Mouse (Mus musculus) embryo, embryonic 9.5 days (tissue): Measurements from ENCODE around the gene Sec24b.

Experiments used
- DNase-seq: peaks from one replicate; pipeline ENCODE4 v3.0.0-alpha.2; 2017; ENCODE audit errors: extremely low spot score

Gene Sec24b

DNA sequence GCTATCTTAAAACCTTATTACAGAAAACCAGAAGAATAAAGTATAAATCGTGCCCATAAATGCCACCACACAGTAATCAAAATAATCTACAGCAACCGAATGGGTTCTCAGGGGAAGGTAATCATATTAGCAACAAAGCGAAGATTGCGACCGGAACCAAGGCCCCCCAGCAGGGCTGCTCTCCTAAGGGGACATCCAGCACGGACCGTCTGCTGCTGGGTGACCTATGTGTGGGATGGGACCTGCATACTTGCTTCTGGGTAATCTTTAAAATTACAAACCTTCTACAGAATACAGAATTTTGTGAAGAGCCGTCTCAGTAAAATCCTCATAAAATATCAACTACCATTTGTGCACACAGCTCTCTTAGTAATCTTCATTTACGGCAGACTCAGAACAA lies 82.6 kb downstream of the Sec24b start:
- DNase-seq: no peak

DNA sequence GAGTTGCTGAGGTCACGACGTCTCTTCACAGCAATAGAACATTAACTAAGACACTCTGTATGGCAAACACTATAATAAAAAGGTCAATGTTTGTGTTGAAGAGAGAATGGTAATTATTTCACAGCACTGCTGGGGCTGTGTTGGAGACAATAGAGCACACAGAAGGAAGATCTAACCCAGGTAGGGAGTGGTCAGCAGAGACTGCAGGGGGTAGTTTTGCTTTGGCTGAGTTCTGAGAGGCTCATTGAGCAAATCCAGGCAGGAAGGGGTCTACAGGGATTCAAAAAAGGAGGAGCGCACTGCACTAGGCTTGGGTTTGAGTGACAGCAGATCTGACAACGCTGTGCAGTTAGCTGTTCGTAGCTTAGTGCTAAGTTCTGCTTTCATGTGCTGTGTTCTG lies 85.0 kb downstream of the Sec24b start:
- DNase-seq: no peak

DNA sequence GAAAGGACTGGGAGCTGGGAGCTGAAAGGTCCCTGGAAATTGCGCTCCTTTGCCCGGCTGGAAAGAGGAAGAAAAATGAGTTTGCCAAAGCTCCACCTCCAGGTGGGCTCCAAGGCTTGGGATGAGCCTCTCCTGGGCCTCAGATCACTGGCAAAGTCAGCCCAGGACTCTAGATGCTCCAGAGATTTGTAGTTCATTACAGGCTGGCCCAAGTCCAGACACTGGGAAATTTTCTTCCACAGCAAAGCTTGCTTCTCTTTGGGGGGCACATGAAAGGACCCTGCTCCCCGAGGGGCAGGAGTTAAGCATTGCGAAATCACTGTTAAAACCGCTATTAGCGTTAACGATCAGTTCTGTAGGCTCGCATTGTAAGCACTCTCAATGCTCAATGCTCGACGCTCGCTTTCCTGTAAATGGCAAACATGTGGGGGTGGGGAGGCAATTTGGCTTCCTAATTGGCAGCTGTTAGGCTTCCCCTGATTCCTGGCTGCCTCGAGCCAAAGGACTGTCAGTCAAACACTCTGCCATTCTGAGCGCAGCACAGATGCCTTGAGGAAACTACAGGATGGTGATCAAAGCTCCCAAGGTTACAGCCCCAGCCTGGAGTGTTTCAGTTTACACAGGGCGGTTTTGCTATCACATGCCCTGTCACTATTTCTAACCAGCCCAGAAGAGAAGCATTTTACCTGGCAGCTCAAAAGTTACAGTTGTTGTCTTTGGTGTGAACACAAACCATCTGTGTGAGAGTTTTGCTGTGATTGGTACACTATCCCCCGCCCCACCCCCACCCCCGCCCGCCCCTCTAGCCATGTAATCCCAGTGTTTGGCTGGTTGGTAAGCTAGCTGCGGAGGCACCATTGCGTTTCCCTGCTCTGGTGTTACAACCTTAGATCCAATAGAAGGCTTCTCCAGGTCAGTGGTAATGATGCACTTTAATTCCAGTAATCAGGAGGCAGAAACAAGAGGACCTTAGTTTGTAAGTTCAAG lies 90.5 kb downstream of the Sec24b start:
- DNase-seq: peak; percentile 40

DNA sequence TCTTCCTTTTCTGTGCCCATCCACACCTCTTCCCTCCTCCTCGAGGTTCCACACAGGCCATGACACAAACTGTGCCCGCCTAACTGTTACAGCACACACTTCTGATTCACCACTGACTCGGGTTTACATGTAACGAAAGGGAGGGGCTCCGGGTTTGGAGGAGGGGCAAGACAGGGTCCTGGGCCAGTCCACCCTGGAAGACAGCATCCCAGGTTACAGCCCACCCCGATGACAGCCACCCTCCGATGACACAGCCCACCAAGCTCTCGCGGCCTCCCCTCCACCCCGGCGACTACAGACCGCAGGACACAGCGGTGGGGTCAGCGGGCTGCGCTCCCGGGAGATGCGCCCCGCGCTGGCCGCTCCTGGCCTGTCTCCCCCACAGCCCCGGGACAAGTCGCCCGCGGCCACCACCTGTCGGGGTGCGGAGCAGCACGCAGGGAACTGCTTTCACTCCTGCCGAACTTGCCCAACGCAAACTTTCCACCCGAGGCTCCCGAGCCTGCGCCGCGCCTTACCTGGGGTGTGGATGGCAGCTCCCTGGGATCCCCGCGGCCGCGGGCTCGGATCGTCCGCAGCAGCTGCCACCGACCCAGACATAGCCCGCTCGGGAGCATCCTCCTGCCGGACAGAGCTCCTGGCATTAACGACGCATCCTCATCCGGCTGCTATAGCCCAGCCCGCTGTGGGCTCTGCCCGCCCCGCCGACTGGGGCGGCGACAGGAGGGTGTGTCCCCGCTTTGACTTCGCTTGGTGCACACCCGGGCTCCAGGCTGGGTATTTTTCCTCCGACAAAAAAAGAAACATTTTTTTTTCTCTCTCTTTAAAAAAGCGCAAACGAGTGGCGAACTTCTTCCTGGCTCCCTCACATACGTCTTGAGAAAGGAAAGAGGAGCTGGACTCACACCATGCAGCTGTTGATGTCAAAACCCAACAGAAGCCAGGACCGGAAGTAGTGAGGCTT lies 91.6 kb downstream of the Sec24b start, which contains the start of gene Mcub:
Gene Mcub (minus strand): TSS at position 775 of the 964 bp plus-strand sequence.
- peak; percentile 59 for DNase-seq

DNA sequence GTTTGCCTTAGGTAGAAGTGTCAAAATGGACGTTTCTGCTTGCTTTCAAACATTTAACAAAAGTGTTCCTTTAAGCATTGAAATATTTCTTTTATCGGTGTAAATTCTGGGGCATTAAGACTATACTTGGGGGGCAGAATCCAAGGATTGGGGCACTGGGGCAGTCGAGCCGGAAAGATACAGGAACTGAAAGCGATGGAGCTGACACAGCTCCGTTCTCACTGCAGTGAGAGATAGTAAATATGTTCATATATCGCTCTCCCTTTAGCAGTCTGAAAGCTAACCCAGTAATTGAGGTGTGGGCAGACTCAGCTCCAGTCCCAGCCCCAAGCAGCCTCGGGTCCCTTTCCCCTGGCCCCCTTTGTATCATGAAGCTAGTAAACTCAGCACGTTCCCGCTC lies 92.3 kb downstream of the Sec24b start:
- no peak for DNase-seq

DNA sequence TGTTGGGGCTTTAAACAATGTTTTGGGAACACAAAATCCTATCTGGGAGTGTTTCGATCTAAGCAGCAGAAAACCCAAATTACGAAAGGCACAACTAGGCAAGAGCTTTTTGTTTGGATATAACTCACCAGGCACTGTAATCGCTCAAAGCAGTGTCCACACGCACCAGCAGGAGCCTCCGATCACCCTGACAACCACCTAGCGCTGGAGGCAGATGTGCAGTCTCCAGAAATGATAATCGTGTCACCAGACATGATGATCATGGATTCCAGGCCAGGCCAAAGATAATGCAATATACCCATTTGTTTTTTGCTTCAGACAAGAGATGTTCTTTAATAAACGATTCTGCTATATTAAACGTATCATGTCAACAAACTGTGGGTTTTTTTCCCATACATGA lies 93.5 kb downstream of the Sec24b start:
- no peak for DNase-seq

DNA sequence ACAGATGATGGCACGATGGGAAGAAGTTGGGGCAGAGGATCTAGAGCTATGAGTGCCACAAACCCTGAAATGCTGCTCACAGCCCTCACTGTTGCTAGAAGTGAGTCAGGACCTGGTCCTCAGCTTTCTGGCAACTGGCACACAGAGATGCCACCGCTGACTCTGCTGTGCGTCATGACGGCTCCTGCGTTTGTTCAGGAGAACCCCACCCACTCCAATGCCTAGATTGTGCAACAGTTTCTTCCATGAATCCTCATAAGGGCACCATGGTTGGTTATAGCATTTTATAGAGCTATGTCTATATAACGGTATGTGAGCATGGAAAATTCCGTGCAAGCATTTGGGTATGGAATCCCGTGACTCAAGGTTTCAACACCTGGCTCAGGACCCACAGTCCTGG lies 96.7 kb downstream of the Sec24b start:
- DNase-seq: no peak

DNA sequence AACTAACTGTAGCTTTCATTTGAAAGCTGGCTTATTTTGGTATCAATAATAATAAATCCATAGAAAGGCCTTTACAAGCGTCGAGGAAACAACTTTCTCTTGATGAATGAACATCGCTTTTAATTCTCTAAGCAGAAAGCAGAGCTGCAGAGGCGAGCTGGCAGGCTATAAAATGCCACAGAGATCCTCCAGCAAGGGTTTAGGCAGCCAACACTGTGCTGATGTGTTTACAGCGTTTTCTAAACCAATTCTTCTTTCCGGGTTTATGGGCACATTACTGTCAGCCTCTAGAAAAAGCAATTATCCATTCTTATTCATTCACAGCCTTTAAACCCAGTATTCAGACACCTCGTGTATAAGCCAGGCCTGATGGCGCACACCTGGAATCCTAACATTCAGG lies 98.8 kb downstream of the Sec24b start:
- DNase-seq: no peak

DNA sequence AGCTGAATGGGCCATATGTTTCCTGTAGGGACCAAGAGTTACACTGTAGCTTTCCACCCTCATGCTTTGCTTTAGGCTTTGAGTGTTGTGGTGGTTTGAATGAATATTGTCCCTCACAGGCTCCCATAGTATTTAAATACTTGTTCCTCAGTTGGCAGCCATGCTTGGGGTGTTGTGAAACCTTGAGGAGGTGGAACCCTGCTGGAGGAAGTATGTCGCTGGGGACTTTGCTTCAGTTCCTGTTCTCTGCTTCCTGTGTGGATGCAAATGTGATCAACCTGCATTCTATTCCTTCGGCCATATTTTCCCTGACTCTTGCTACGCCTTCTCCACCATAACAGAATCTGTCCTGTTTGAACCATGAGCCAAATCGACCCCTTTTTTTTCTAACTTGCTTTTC lies 108.1 kb downstream of the Sec24b start:
- DNase-seq: no peak

DNA sequence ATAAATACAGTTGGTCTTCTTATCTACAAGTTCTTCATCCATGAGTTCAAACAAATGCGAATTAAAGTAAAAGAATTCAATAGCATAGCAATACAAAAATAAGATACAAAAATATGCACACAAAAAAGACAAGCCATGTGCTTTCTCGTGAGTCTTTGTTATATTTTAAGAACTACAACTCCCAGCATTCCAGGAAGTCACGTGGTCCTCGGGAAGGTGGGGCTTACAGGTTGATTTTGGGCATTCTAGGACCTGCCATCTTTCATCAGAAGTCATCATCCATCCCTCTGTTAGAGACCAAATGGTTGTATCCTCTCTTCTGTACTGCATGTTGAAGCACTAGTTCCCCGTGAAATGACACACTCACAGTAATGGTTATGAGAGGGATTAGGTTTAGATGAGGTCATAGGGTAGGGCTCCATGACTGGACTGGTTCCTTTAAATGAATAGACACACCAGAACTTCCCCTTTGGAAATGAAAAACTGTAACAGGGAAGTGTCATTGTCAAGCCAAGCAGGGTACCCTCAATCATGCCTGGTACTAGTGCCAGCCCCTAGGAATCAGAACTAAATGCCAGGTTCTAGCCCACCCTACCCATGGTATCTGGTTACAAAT lies 112.1 kb downstream of the Sec24b start:
- no peak for DNase-seq

DNA sequence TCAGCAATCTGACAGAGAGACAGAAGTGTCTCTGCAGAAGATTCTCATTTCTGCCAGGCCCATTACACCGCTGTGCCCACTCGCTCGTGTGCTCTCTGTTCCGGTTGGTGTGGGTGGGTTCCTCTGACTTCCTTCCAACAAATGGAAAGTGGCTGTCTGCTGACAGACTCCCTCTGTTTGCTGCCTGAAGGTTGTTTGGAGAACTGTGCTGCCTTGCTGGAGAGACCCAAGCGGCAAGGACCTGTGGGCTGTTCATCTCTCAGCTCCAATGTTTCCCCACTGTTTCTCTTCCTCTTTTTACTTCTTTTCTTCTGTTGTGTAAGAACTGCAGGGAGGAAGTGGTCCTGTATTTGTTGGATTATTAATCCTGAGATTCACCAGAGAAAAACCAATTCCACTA lies 113.0 kb downstream of the Sec24b start:
- DNase-seq: no peak

DNA sequence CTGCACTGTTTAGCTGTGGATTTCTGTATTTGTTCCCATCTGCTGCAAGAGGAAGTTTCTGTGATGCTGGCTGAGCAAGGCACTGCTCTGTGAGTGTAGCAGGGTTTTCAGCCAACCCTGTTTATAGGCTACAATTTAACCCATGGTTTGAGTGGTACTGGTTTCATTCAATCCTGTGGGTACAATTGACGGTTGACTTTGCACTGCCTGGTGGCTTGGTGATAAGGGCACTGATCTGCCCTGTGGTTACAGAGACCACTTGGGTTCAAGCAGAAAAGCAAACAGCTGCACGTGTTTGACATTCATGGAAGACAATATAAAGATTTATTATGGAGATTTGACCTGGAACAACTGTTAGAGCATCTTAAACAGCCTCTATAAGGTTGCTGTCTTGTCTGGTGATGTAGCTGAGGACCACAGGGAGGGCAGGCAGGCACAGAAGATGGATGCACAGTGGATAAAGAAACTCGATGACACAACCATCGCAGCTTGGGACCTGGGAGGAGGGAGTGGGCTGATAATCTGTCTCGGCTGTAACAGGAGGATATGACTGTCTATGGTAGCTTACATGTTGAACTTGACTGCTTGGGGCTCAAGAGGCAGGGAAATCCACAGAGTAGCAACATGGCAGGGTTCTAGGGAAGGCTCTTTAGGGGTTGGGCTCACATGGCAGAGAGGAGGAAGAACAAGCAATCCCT lies 115.0 kb downstream of the Sec24b start:
- DNase-seq: no peak

DNA sequence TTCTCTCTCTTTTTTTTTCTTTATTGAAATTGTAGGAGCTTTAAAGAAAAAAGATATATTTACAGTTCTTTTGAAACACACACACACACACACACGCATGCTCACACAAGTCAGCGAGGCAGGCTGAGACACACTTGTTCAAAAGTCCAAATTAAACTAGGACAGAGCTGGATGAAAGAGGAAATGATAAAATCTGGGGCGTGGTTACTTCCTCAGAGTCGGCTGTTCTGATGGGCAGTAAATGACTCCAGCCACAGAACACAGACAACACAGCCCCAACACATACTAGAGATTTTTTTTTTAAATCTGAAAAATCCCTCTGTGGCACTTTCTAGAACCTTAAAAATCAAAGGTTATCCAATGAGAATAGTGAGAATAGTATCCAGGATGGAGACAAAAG lies 117.5 kb downstream of the Sec24b start:
- DNase-seq: no peak

DNA sequence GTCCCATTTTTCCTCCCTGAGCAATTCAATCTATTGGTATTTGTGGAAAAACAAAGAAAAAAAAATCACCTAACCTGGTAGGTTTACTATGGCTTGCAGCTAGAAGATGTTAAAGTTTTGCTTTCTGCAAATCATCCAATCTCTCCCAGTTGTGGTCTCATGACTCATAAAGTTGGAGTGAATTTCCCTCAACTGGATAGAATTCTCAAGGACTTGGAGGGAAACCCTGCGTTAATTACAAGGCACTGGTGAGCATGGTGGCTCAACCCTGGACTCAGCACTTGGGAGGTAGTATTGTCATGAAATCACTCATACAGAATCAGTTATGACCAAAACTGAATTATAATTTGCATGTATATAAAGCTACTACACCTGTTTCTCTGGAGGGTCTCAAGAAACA lies 120.1 kb downstream of the Sec24b start:
- DNase-seq: no peak

DNA sequence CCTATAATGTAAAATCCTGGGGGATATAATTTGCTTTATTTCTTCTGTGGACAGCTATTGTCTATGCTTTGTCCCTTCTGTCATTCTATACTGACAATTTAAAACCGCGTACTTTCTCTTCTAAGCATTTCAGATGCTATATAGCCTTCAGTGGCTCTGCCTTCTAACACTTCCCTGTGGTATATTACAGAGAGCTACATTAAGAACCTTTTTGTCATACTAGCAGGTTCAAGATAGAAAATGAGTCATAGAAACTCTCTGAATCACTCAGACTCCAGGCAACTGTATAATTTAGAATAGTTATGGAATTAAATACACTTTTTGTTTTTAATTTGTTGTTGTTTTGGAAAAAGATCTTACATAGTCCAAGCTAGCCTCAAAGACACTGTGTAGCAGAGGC lies 120.6 kb downstream of the Sec24b start:
- DNase-seq: no peak

DNA sequence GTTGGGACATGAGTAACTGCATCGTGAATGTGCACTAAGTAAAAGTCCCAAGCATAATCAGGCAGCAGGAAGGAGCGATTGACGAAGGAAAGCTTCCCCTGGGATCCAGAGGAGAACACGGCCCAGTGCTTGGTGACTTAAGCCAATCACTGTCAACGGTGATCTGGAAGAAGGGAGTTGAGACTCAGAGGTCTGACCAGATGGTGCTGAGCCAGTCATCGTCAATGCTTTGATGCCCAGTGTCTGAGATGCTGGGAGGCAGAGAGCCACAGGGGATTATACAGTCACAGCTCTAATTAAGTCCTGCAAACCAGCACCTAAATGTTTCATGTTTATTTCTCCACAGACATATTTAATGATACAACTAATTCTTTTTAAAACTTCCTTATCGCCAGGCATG lies 122.3 kb downstream of the Sec24b start:
- DNase-seq: no peak

DNA sequence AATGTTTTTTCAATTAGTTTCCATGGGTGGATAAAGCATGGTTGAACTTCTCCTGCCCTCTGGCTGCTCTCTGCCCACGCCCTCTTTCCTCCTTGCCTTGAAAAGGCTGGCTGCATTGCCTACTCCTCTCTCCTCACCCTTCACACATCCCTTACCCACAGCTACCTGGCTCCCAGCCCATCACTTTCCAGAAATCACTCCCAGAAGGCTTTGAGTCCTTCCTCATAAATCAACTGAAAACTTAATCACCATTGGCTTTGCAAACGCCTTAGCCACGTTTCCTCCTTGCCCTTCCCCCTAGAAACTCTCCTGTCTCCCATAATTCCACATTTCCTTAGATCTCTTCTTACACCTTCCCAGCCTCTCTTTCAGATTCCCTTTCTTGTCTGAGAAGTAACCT lies 123.5 kb downstream of the Sec24b start:
- DNase-seq: no peak

DNA sequence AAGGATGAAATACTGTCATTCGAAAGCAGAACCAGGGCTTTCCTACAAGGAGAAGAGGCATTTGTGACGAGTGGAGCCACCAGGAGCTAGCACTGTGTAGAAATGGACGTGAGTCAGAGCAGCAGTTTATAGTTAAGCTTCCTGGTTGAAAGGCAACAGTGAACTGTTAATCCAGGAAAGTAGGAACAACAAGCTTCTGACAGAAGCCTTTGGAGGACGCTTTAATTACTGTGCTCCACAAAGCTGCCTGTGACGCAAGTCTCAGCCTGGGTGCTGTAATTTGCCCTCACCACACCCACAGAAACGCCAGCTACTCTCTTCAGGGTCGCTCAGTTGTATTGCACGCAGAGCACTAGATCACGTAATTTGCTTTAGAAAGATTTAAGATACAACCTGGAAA lies 124.8 kb downstream of the Sec24b start:
- no peak for DNase-seq
